Mouse (Mus musculus) cortical plate, adult 2 months (tissue): ENCODE results near the gene Unc45b.

Experiments
- CTCF ChIP-seq: fragments of 200-500 bp; IDR thresholded peaks from 2 replicates; pipeline ENCODE4 v1.5.1; 2011; ENCODE audit warnings: mild to moderate bottlenecking, control low read depth, low read length; ENCODE audit not compliant: insufficient read depth; ENCODE audit errors: extremely low read depth
- POLR2A ChIP-seq: fragments of 200-500 bp; IDR thresholded peaks from 2 replicates; pipeline ENCODE4 v1.6.1; 2011; ENCODE audit warnings: mild to moderate bottlenecking, low read length, control low read depth; ENCODE audit not compliant: insufficient read depth; ENCODE audit errors: extremely low read depth

- TF ChIP-seq POLR2A (no peak), CTCF (no peak)
Measured at GRCm38 (mm10) chr11:82954631-82955030, 44.3 kb downstream of the Unc45b start.
